Mouse (Mus musculus): Measurements from ENCODE around the gene Fam184a. TPM values are rescaled to one million over a fixed set of nuclear protein-coding genes. Genes with fewer than 3 reads are reported as not detected.

Gene Fam184a
- polyA plus RNA-seq, 1 experiment from 2014 or later, result 7.9 TPM

- Histone ChIP-seq H3K27me3 (ENCODE audit: control insufficient read depth, insufficient read depth, low read length) (no peaks in the 10 kb centered on the region), H3K27ac (ENCODE audit: low read depth, low read length) (peak overlapping the region; percentile 98), H3K9ac (ENCODE audit: low read length) (peak overlapping the region; percentile 94), H3K4me3 (ENCODE audit: low read depth, low read length) (peak overlapping the region; percentile 85), H3K4me1 (ENCODE audit: control insufficient read depth, insufficient read depth, low read length) (peaks cover 11% of the 10 kb centered on the region), H3K9me3 (ENCODE audit: control insufficient read depth, low read length) (no peaks in the 10 kb centered on the region), H3K4me2 (ENCODE audit: low read depth) (peak overlapping the region; percentile 50), H3K36me3 (ENCODE audit: control insufficient read depth, insufficient read depth, low read length) (no peaks in the 10 kb centered on the region)
- ATAC-seq (ENCODE audit: insufficient read depth, low FRiP score, low TSS enrichment) (peak; percentile 16), DNase-seq (ENCODE audit: low spot score) (peak; percentile 63)
- under 1% methylated on average over 81 of the region's 99 CpGs for WGBS
These were observed 153.6 kb downstream of the Fam184a start for GRCm38 (mm10) chr10:53597121-53597881.

DNA sequence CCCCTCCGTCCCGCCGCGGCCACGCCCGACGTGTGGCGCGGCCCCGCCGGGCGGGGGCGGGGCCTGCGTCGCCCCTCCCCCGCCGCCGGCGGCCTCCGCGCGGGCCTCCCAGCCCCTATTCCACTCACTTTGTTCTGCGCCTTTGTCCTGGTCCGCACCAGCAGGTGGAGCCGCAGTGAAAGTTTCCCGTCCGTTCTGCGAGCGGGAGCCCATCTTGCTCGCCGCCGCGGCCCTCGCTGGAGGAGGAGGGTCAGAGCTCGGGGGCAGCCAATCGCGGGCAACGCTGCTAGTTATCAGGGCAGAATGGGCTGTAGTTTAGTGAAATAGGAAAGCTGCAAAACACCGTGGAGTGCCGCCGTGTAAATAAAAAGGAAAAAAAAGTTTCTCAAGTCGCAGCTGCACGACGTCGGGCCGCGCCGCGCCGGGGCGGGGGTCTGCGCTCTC, 154.2 kb downstream of the Fam184a start, which contains the start of gene Asf1a:
Gene Asf1a, plus strand, starts transcription at position 81 of the 444 bp plus-strand sequence.
- ATAC-seq (ENCODE audit: insufficient read depth, low FRiP score, low TSS enrichment) (peak; percentile 96), DNase-seq (ENCODE audit: low spot score) (peak; percentile 96)
- Histone ChIP-seq H3K4me1 (ENCODE audit: control insufficient read depth, insufficient read depth, low read length) (peaks cover 11% of the 10 kb centered on the region), H3K4me2 (ENCODE audit: low read depth) (peak within 1 kb of the TSS; percentile 50), H3K27me3 (ENCODE audit: control insufficient read depth, insufficient read depth, low read length) (no peaks in the 10 kb centered on the region), H3K27ac (ENCODE audit: low read depth, low read length) (peak within 1 kb of the TSS; percentile 98), H3K9ac (ENCODE audit: low read length) (peak within 1 kb of the TSS; percentile 94), H3K4me3 (ENCODE audit: low read depth, low read length) (peak within 1 kb of the TSS; percentile 85), H3K9me3 (ENCODE audit: control insufficient read depth, low read length) (no peaks in the 10 kb centered on the region), H3K36me3 (ENCODE audit: control insufficient read depth, insufficient read depth, low read length) (no peaks in the 10 kb centered on the region)
- 0% methylated on average over 30 of the region's 52 CpGs for WGBS

DNA sequence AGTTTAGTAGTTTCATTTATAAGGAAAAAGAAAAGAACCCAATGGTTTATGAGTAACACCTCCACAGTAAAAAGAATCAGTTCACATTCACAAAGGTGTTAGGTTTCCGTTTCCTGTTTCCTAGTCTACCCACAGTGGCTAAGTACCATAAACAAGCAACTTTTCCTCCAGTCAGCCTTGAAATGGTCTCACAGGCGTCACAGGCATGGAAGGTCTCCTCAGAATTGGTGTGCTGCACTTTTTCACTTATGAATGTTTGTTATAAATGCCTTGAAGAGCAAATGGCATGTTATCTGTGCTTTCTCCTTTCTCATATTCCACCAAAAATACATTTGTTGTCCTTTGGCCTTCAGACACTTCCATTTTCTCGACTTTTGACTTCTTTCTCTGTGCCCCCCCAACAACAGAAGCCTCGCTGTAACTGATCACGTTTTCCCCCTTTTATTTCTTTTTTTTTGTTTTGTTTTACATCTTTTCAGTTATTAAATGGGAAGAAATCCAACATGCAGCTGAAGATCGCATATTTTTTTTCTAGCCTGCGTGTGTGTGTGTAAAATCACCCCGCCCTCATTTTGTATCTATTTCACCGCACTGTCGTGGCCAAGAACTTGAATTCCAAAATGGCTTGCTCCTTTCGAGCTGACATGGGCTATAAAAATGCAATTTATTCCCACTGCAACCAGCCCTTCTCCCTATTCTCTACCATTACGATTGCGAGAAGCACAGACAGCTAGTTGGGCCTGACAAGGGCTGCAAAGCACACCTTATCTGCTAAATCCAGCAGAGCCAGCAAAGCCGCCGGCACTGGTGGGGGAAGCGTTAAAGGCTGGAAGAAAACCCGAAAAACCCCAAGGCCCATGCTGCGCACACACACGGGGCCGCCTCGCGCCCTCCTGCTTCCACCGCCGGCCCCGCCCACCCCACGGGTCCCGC, 154.9 kb downstream of the Fam184a start:
- no peaks in the 10 kb centered on the region for H3K36me3 ChIP-seq (ENCODE audit: control insufficient read depth, insufficient read depth, low read length)
- ATAC-seq (ENCODE audit: insufficient read depth, low FRiP score, low TSS enrichment), result peak; percentile 93
- 11% methylated on average over 21 of the region's 27 CpGs for WGBS
- no peaks in the 10 kb centered on the region for H3K27me3 ChIP-seq (ENCODE audit: control insufficient read depth, insufficient read depth, low read length)
- peak overlapping the region; percentile 85 for H3K4me3 ChIP-seq (ENCODE audit: low read depth, low read length)
- peak overlapping the region; percentile 44 for H3K4me2 ChIP-seq (ENCODE audit: low read depth)
- peaks cover 11% of the 10 kb centered on the region for H3K4me1 ChIP-seq (ENCODE audit: control insufficient read depth, insufficient read depth, low read length)
- H3K9me3 ChIP-seq (ENCODE audit: control insufficient read depth, low read length), result no peaks in the 10 kb centered on the region
- DNase-seq (ENCODE audit: low spot score), result no peak
- peak overlapping the region; percentile 98 for H3K27ac ChIP-seq (ENCODE audit: low read depth, low read length)
- H3K9ac ChIP-seq (ENCODE audit: low read length), result peak overlapping the region; percentile 65

GRCm38 (mm10) chr10:53585777-53586176, 165.1 kb downstream of the Fam184a start:
- ATAC-seq (ENCODE audit: insufficient read depth, low FRiP score, low TSS enrichment), result no peak
- H3K27me3 ChIP-seq (ENCODE audit: control insufficient read depth, insufficient read depth, low read length), result no peaks in the 10 kb centered on the region
- no peaks in the 10 kb centered on the region for H3K4me1 ChIP-seq (ENCODE audit: control insufficient read depth, insufficient read depth, low read length)
- no peak overlapping the region for H3K27ac ChIP-seq (ENCODE audit: low read depth, low read length)
- H3K4me3 ChIP-seq (ENCODE audit: low read depth, low read length), result no peak overlapping the region
- DNase-seq (ENCODE audit: low spot score), result no peak
- no peak overlapping the region for H3K9ac ChIP-seq (ENCODE audit: low read length)
- no peak overlapping the region for H3K4me2 ChIP-seq (ENCODE audit: low read depth)
- H3K36me3 ChIP-seq (ENCODE audit: control insufficient read depth, insufficient read depth, low read length), result no peaks in the 10 kb centered on the region
- no peaks in the 10 kb centered on the region for H3K9me3 ChIP-seq (ENCODE audit: control insufficient read depth, low read length)
- 37% methylated on average over 3 of the region's 3 CpGs for WGBS

Other genes starting within 250 kb of the Fam184a start
- gene Asf1a, start 154.4 kb downstream of the Fam184a start, polyA plus RNA-seq (2014; fragmentation: Nextera tagmentation; extraction: Ambion mirVana), result 157 and 168 TPM in 2 replicates
- gene Mcm9, start 120.7 kb downstream of the Fam184a start, polyA plus RNA-seq (2014; fragmentation: Nextera tagmentation; extraction: Ambion mirVana), result 16.0 and 17.3 TPM in 2 replicates

Data from neural tube, embryonic 11.5 days (tissue).